Mouse (Mus musculus): ENCODE measurements around the gene Mthfd2l.

The Mthfd2l gene

GRCm38 (mm10) chr5:90951475-90951874 is 20.6 kb downstream of the Mthfd2l start:
- no peak for DNase-seq

GRCm38 (mm10) chr5:90952731-90953481 is 22.0 kb downstream of the Mthfd2l start:
- no peak for DNase-seq

GRCm38 (mm10) chr5:90964316-90964715 is 33.4 kb downstream of the Mthfd2l start:
- DNase-seq = peak; percentile 30

- DNase-seq = no peak
These were observed 33.8 kb downstream of the Mthfd2l start for GRCm38 (mm10) chr5:90964764-90965163.

- DNase-seq = no peak
These were observed 34.5 kb downstream of the Mthfd2l start for GRCm38 (mm10) chr5:90965386-90965785.

GRCm38 (mm10) chr5:90977244-90977643 is 46.3 kb downstream of the Mthfd2l start:
- peak; percentile 31 for DNase-seq

GRCm38 (mm10) chr5:90980297-90980696 is 49.4 kb downstream of the Mthfd2l start:
- no peak for DNase-seq

GRCm38 (mm10) chr5:90987605-90988004 is 56.7 kb downstream of the Mthfd2l start:
- DNase-seq = no peak

GRCm38 (mm10) chr5:90988149-90988548 is 57.2 kb downstream of the Mthfd2l start:
- DNase-seq = no peak

- no peak for DNase-seq
These were observed 57.7 kb downstream of the Mthfd2l start for GRCm38 (mm10) chr5:90988592-90988991.

- DNase-seq = no peak
These were observed 69.0 kb downstream of the Mthfd2l start for GRCm38 (mm10) chr5:90999942-91000341.

- no peak for DNase-seq
These were observed 84.3 kb downstream of the Mthfd2l start for GRCm38 (mm10) chr5:91015216-91015615.

- DNase-seq = no peak
These were observed 92.2 kb downstream of the Mthfd2l start for GRCm38 (mm10) chr5:91023114-91023513.

GRCm38 (mm10) chr5:91027164-91027563 is 96.2 kb downstream of the Mthfd2l start, which contains the start of gene Epgn:
Gene Epgn (plus strand): TSS chr5:91027464.
- DNase-seq = no peak

GRCm38 (mm10) chr5:91027840-91028239 is 96.9 kb downstream of the Mthfd2l start:
- DNase-seq = no peak

GRCm38 (mm10) chr5:91030629-91031028 is 99.7 kb downstream of the Mthfd2l start:
- no peak for DNase-seq

- no peak for DNase-seq
These were observed 104.4 kb downstream of the Mthfd2l start for GRCm38 (mm10) chr5:91035341-91035740.

GRCm38 (mm10) chr5:91036628-91037027 is 105.7 kb downstream of the Mthfd2l start:
- DNase-seq = no peak

- DNase-seq = no peak
These were observed 106.8 kb downstream of the Mthfd2l start for GRCm38 (mm10) chr5:91037756-91038155.

- DNase-seq = peak; percentile 6
These were observed 107.6 kb downstream of the Mthfd2l start for GRCm38 (mm10) chr5:91038547-91038946.

- DNase-seq = no peak
These were observed 108.0 kb downstream of the Mthfd2l start for GRCm38 (mm10) chr5:91038963-91039362.

- no peak for DNase-seq
These were observed 117.1 kb downstream of the Mthfd2l start for GRCm38 (mm10) chr5:91047987-91048386.

GRCm38 (mm10) chr5:91048397-91048796 is 117.5 kb downstream of the Mthfd2l start:
- no peak for DNase-seq

Measured in liver (tissue).